Mouse (Mus musculus) limb, embryonic 14.5 days (tissue): ENCODE data around the gene Rprd2. TPM values are rescaled to one million over a fixed set of nuclear protein-coding genes. Genes with fewer than 3 reads are reported as not detected.

Experiments
- ATAC-seq: fragments of 200-750 bp; cut with Nextera tagmentation; 2 replicates; pipeline ENCODE4 v1.8.0; 2017; ENCODE audit warnings: low read depth, moderate number of reproducible peaks, moderate TSS enrichment; ENCODE audit not compliant: low FRiP score
- DNase-seq: peaks from one replicate; pipeline ENCODE4 v3.0.0-alpha.2; 2015; ENCODE audit warnings: low spot score
- H3K27ac ChIP-seq: fragments of 300-500 bp; sonication (generic); replicated peaks from 2 replicates; pipeline ENCODE4 v1.5.1; 2014; ENCODE audit warnings: low read depth, mild to moderate bottlenecking, low read length, moderate library complexity, mixed read lengths
- H3K27me3 ChIP-seq: fragments of 300-500 bp; sonication (generic); 2 replicates; pipeline ENCODE4 v1.6.1; 2014; ENCODE audit warnings: low read length, mixed read lengths; ENCODE audit not compliant: control insufficient read depth, insufficient read depth
- H3K36me3 ChIP-seq: fragments of 300-500 bp; sonication (generic); 2 replicates; pipeline ENCODE4 v1.6.1; 2014; ENCODE audit warnings: mild to moderate bottlenecking, low read length, moderate library complexity, mixed read lengths; ENCODE audit not compliant: control insufficient read depth, insufficient read depth
- H3K4me1 ChIP-seq: fragments of 300-500 bp; sonication (generic); 2 replicates; pipeline ENCODE4 v1.6.1; 2014; ENCODE audit warnings: antibody characterized with exemption, low read length, mixed read lengths; ENCODE audit not compliant: control insufficient read depth, insufficient read depth
- H3K4me2 ChIP-seq: fragments of 300-500 bp; sonication (generic); replicated peaks from 2 replicates; pipeline ENCODE4 v1.6.1; 2014; ENCODE audit warnings: low read depth, mild to moderate bottlenecking, low read length, moderate library complexity; ENCODE audit not compliant: severe bottlenecking
- H3K4me3 ChIP-seq: fragments of 300-500 bp; sonication (generic); replicated peaks from 2 replicates; pipeline ENCODE4 v1.5.1; 2014; ENCODE audit warnings: low read length
- H3K9ac ChIP-seq: fragments of 300-500 bp; sonication (generic); 2 replicates; pipeline ENCODE4 v1.6.1; 2014; ENCODE audit warnings: mild to moderate bottlenecking, low read depth, low read length, moderate library complexity; ENCODE audit not compliant: severe bottlenecking
- H3K9me3 ChIP-seq: fragments of 300-500 bp; sonication (generic); 2 replicates; pipeline ENCODE4 v1.6.1; 2016; ENCODE audit warnings: low read length; ENCODE audit not compliant: control insufficient read depth
- POLR2A ChIP-seq: fragments of 200-500 bp; IDR thresholded peaks from 2 replicates; pipeline ENCODE4 v1.8.0; 2012; ENCODE audit warnings: inconsistent platforms, mild to moderate bottlenecking, moderate library complexity, borderline replicate concordance; ENCODE audit not compliant: insufficient read depth, insufficient read length; ENCODE audit errors: extremely low read depth
- WGBS: fragments of 180-500 bp; shearing (Covaris S2); extraction: QIAGEN DNeasy Blood & Tissue Kit; methylation state at CpG from one replicate; pipeline ENCODE4 v1.1.7; 2014; 5-methylcytosine and 5-hydroxymethylcytosine counted together
- polyA plus RNA-seq, 2 experiments: library from polyadenylated mRNA; depleted of rRNA in 1 of 2; stranded (reverse) in 1 of 2; unstranded in 1 of 2; fragments of >200 nt; fragmentation: Nextera tagmentation in 1 of 2; extraction: Ambion mirVana in 1 of 2; gene quantifications; 2 replicates each; pipeline versions ENCODE4 v1.2.1 to v1.2.3; 2012 to 2014

Rprd2 gene
- polyA plus RNA-seq, 2 experiments = 19.9 to 22.0 TPM

GRCm38 (mm10) chr3:95734092-95734702 lies 84.5 kb downstream of the Rprd2 start:
- no peak overlapping the region for H3K27ac ChIP-seq
- DNase-seq (no peak), ATAC-seq (no peak)
- TF ChIP-seq POLR2A = no peak
- no peaks in the 10 kb centered on the region for H3K4me1 ChIP-seq
- peaks cover 25% of the 10 kb centered on the region for H3K36me3 ChIP-seq
- WGBS = 76% methylated on average over 13 of the region's 13 CpGs
- no peak overlapping the region for H3K4me2 ChIP-seq
- H3K4me3 ChIP-seq = no peak overlapping the region
- no peaks in the 10 kb centered on the region for H3K9me3 ChIP-seq
- H3K9ac ChIP-seq = no peak overlapping the region
- no peaks in the 10 kb centered on the region for H3K27me3 ChIP-seq

GRCm38 (mm10) chr3:95732744-95733521 lies 85.7 kb downstream of the Rprd2 start:
- H3K27ac ChIP-seq = no peak overlapping the region
- H3K4me3 ChIP-seq = no peak overlapping the region
- H3K9ac ChIP-seq = no peak overlapping the region
- H3K4me1 ChIP-seq = no peaks in the 10 kb centered on the region
- no peak overlapping the region for H3K4me2 ChIP-seq
- WGBS = 88% methylated on average over 11 of the region's 11 CpGs
- no peak for DNase-seq
- H3K27me3 ChIP-seq = no peaks in the 10 kb centered on the region
- peaks cover 20% of the 10 kb centered on the region for H3K36me3 ChIP-seq
- no peak for ATAC-seq
- TF ChIP-seq POLR2A = no peak
- H3K9me3 ChIP-seq = no peaks in the 10 kb centered on the region

- no peak overlapping the region for H3K9ac ChIP-seq
- DNase-seq (no peak), ATAC-seq (no peak)
- H3K27me3 ChIP-seq = no peaks in the 10 kb centered on the region
- 94% methylated on average over 9 of the region's 9 CpGs for WGBS
- peaks cover 20% of the 10 kb centered on the region for H3K36me3 ChIP-seq
- no peaks in the 10 kb centered on the region for H3K9me3 ChIP-seq
- no peak for TF ChIP-seq POLR2A
- H3K27ac ChIP-seq = no peak overlapping the region
- no peaks in the 10 kb centered on the region for H3K4me1 ChIP-seq
- H3K4me3 ChIP-seq = no peak overlapping the region
- H3K4me2 ChIP-seq = no peak overlapping the region
These were observed 86.4 kb downstream of the Rprd2 start for GRCm38 (mm10) chr3:95732297-95732696.

- no peak for ATAC-seq
- H3K4me1 ChIP-seq = no peaks in the 10 kb centered on the region
These were observed 86.9 kb downstream of the Rprd2 start for GRCm38 (mm10) chr3:95731802-95732201.

GRCm38 (mm10) chr3:95730431-95730830 lies 88.2 kb downstream of the Rprd2 start:
- peaks cover 10% of the 10 kb centered on the region for H3K36me3 ChIP-seq
- TF ChIP-seq POLR2A = no peak
- no peak overlapping the region for H3K27ac ChIP-seq
- DNase-seq (no peak), ATAC-seq (no peak)
- no peaks in the 10 kb centered on the region for H3K27me3 ChIP-seq
- no peaks in the 10 kb centered on the region for H3K4me1 ChIP-seq
- no peak overlapping the region for H3K4me2 ChIP-seq
- no peak overlapping the region for H3K4me3 ChIP-seq
- H3K9ac ChIP-seq = no peak overlapping the region
- no peaks in the 10 kb centered on the region for H3K9me3 ChIP-seq
- WGBS = 69% methylated on average over 7 of the region's 7 CpGs

More at GRCm38 (mm10) chr3:95731802-95732201, 86.9 kb downstream of the Rprd2 start:
- TF ChIP-seq POLR2A = no peak
- Histone ChIP-seq H3K4me3 (no peak overlapping the region), H3K4me2 (no peak overlapping the region), H3K27me3 (no peaks in the 10 kb centered on the region), H3K27ac (no peak overlapping the region), H3K9ac (no peak overlapping the region), H3K9me3 (no peaks in the 10 kb centered on the region), H3K36me3 (peaks cover 20% of the 10 kb centered on the region)
- DNase-seq = no peak
- 80% methylated on average over 4 of the region's 4 CpGs for WGBS
